Mouse (Mus musculus) kidney, postnatal 25 days (tissue): ENCODE measurements around the gene Ube2s.
"Not testable (repeated sequence)": the region's sequence is repeated elsewhere in the genome, so short reads cannot be mapped to it uniquely, and the experiment has no call there.

ENCODE experiments used
- DNase-seq, 2 experiments: peaks; one replicate each; pipeline ENCODE4 v3.0.0; 2021; ENCODE audit warnings: mixed read lengths in 2 of 2

Ube2s gene

DNA sequence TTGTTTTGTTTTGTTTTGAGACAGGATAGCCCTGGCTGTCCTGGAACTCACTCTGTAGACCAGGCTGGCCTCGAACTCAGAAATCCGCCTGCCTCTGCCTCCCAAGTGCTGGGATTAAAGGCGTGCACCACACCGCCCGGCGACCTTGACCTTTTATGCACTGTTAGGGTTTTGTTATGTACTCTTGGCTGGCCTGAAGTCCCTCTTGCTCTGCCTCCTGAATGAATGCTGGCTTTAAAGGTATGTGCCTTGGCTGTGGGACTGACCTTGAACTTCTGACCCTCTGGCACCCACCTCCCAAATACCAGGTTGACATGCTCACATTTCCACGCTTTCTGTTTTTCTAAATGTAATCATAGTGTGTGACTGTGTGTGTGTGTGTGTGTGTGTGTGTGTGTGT, 8.5 kb upstream of the Ube2s start:
- DNase-seq, result not testable (repeated sequence)

DNA sequence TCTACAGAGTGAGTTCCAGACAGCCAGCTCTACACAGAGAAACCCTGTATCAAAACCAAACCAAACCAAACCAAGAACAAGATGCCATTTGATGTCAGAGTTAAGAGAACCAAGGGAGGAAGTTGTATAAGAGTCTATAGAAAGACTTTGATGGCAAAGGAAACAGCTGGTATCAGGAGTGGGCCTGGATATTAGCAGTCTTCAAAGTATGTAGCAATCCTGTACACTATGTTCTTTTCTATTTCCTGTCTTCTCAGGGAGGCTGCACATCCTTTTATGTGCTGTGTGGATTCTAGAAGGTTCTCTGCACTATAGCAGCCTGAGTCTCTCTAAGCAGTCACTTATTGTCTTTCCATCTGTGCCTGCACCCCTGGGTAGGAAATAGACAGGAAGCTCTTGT, 4.2 kb upstream of the Ube2s start:
- DNase-seq, result no peak

DNA sequence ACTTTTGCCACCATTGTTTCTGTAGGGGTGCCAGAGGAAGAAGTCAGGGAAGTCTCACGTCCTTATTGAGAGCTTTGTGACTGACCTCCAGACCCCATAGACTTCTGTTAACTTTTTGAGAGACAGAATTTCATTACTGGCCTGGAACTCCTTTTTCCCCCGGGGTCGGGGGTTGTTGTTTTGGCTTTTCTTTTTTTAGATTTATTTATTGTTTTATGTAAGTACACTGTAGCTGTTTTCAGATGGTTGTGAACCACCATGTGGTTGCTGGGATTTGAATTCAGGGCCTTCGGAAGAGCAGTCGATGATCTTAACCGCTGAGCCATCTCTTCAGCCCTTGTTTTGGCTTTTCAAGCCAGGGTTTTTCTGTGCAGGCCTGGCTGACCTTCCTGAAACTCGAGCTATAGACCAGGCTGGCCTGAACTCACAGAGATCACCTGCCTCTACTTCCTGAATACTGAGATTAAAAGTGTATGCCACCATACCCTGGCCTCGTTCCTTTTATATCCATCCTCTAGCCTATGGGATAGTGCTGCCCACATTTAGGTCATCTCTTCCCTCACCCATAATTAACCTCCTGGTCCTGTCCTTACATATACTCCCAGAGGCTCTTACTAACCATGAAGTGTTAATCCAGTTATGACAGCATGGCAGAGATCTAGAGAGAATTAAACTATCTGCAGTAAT, 858 bp upstream of the Ube2s start:
- DNase-seq, result no peak

DNA sequence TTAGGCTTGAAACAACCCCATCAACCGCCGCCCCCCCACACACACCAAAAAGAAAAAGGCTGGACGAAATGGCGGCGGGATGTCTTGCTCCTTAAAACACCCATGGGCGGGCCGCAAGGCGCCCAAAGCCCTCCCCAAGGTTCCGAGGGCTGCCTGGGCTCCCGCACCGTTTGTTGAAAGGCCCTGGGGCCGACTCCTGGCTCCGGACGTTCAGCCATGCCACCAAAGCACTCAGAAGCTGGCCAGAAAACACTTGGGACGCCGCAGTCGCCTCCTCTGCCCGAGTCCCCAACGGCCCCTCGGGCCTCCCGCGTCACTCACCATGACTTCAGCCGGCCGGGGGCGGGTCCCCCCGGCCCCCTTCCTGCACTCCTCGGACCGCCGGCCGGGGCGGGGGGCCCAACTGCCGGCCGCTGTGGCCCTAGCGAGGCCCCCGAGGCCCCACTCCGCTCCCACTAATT, 518 bp downstream of the Ube2s start:
- DNase-seq, result peak; percentile 17 to 55

DNA sequence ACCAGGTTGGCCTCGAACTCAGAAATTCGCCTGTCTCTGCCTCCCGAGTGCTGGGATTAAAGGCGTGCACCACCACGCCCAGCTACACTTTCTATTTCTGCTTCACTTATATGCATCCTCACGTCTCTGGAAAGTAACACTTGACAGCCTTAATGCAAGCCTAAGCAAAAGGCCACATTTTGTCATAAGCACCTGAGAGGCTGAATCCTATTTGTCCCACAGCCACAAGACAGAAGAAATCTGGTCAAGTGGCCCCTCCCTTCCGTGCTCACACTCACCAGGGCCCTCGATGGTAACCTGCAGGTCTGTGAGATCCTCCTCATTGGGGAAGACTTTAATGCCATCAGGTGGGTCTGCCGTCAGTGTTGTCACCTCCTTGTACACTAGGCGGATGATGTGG, 1.3 kb downstream of the Ube2s start:
- DNase-seq, result not testable (repeated sequence)

DNA sequence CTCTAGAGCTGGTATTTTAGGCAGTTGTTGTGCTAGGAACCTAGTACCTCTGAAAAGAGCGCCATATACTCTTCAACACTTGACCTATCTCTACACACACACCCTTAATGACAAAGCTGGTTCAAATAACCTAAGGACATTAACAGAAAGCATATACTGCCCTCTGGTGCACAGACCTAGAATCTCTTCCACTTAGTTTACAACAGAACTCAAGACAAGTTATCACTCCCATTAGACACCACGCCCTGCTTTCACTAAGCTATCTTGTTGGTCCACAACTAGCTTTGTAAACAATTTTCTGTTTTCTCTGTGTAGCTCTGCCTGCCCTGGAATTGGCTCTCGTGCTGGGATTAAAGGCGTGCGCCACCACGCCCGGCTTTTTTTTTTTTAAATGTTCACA, 5.7 kb downstream of the Ube2s start:
- peak in 1 of 2 experiments; percentile 66 for DNase-seq

DNA sequence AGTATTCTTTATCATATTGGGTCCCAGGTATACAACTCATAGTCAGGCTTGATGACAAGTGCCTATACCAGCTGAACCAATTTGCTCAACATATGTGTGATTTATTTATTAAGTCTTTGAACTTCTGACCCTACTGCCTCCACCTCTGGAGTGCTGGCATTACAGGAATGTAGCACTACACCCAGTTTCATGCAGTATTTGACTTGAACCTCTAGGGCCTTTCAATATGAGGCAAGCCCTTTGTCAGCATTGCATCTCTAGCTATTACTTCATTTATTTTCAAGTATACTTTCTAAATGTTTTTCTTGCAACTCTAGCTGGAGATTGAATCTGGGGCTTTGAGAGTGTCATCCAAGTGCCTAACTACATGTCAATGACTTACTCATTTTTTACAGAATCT, 10.1 kb downstream of the Ube2s start:
- DNase-seq, result no peak

DNA sequence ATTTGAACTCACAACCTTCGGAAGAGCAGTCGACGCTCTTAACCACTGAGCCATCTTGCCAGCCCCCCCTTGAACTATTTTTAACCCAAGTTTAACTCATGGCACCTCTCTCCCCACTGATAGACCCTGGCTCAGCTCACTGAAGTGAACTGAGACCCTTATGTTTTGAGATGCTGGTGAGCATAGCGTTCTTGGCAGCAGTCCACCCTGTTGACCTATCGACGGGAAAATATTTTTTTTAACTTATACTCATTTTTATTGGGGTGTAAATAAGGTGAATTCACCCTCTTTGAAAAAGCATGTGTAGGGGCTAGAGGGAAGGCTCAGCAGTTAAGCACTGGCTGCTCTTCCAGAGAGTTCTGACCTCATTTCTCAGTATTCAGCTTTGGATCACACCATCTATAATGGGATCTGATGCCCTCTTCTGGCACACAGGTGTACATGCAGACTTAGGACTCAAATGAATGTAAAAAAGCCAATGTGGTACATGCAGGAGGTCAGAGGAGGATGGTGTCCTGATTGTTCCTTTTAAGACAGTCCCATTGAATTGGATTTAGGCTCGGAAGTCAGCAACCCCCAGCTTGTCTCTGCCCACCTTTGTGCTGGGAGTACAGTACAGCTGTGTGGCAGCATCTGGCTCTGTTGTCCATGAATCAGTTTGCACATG, 16.5 kb downstream of the Ube2s start:
- DNase-seq, result peak; percentile 20 to 45

DNA sequence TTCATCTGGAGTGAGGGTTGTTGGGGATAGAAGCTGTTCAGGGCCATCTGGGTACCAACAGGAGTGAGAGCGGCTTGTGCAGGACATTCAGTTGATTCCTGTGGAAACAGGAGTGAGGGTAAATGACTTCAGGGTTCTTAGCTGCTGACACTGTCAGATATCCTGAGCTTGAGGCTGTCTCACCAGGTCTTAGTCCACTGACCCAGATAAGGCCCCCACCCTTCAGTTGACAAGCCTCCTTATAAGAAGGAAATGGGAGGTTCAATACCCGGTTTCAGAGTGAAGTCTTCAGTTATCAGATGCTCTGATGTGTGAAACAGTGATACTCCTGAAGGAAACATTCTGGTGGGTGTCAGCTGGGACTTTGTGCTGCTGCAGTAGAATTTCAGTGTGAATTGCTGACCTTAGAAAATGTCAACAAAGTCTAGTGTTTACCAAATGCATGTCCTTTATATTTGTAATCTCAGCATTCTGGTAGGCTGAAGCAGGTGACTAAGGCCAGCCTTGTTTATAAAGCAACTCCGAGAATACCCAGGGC, 17.7 kb downstream of the Ube2s start:
- DNase-seq, result no peak

DNA sequence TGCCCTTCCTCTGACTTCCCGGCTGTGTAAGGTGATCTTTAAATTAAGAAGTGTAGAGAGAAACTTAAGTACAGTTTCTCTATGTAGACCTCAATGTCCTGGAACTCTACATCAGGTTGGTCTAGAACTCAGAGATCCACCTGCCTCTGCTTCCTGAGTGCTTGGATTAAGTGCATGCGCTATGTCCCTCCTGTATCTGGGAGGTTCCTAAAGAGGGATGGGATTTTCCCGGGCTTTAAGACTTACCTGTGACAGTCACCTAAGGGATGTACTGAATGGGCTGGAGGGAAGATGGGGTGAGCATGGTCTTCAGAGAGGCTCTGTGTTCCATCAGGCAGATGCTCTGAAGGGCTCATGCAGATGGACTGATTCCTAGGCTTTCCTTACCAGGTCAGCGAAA, 18.7 kb downstream of the Ube2s start:
- no peak for DNase-seq

DNA sequence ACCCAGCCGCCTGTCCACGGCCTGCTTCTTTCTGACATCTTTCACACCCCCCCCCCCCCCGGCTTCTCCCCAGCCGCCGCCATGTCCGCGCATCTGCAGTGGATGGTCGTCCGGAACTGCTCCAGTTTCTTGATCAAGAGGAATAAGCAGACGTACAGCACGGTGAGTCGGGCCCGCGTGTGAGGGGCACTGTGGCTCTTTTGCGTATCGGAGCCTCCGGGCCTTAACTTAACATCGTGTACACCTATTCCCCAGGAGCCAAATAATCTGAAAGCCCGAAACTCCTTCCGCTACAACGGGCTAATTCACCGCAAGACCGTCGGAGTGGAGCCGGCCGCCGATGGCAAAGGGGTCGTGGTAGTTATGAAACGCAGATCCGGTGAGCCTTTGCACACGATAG, 19.1 kb downstream of the Ube2s start:
- DNase-seq, result not testable (repeated sequence)

DNA sequence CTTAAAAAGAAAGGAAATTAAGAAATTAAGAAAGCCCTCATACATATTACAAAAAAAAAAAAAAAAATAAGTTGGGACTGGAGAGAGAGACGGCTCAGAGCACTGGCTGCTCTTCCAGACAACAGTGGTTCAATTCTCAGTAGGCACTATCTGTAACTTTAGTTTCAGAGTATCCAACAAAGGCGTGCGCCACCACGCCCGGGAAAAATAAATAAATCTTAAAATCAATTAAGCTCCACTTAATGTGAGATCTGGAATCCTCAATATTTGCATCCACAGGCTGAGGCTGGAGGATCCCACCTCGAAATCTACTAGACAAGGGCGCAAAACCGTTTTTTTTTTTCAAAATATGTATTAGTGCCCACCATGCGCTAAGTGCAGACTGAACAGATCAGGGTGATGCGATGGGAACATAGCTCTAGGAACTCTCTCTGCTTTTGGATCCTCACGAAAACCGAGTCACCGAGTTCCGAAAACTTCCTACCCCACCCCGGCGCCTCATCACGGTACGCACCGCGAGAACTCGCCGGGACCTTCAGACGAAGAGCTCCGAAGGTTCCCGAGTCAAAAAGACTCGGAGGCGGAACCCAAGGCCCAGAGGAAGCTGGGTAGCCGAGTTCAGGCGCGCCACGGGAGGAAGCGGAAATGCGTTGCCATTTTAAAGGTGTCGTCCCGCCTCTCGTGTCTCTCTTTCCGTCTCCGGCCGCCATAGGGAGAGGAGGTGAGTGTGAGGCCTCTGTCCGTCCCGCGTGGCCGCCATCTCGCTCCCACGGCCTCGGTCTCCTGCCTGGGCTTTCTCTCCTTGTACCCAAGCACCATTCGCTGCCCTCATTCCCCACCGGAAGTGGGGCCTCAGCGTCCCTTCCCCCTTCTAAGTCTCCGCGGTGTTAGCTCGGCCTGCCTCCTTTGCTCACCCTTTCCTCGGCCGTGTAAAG, 19.8 kb downstream of the Ube2s start, which contains the start of gene Rpl28:
TSS of gene Rpl28 (plus strand) at position 597 of the 935 bp plus-strand sequence.
- peak; percentile 96 to 98 for DNase-seq

DNA sequence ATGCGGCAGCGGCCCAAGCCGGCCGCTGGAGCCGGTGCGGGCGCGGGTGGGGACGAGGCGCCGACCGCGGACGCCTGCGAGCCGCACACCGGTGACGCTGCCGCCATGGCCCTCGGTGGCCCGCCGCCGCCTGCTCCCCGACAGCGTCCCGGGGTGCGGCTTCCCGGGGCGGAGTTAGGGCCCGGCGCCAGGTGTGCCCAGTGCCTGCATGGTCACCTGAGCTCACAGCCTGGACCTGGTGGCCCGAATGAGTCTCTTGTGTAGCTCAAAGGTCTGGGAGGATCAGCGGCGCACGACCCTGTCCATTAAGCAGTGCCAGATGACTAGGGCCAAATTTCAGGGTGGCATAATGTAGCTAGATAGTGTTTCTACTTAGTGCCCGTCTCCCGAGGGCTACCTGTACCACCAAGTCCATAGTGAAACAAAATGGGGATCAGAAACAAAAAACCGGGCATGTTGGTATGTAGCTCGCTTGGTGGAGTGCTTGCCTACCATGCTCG, 22.9 kb downstream of the Ube2s start, which contains the start of gene Tmem238:
TSS of gene Tmem238 (minus strand) at position 221 of the 500 bp plus-strand sequence.
- peak; percentile 88 to 94 for DNase-seq

DNA sequence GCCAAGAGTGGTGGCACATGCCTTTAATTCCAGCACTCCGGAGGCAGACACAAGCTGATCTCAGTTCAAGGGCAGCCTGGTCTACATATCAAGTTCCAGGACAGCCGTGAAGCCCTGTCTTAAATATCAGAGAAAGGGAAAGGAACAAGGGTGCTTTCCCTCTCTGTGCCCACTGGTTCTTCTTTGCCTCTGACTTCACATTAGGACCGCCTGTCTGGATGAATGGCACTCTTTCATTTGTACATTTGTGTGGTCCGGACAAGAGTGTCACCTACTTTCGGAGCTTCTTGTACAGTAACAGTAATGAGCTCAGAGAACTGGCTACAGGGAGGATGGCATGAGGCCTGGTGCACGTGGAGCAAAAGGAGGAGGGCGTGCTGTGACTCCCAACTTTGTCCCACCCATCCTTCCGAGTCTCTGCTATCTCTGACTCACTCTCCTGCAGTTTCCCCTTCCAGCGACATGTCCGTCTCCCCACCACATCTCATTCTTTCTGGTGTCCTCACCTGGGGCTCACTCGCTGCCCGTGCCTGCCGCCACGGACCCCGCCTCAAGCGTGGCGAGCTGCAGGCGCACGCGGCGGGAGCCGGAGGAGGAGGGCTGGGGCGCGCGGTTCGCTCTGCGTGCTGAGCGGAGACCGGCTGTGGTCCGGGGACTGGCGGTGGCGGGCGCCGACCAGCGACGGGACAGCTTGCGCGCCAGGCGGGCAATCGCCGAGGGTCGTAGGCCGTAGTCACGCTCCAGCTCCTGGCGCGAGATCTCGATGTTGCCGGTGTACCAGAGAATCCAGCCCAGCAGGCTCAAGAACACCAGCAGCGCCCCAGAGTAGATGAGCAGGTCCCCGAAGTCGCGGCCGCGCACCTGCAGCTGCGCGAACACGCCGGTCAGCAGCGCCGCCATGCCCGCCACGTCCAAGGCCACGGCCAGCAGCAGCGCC, 23.6 kb downstream of the Ube2s start:
- peak; percentile 63 to 81 for DNase-seq

DNA sequence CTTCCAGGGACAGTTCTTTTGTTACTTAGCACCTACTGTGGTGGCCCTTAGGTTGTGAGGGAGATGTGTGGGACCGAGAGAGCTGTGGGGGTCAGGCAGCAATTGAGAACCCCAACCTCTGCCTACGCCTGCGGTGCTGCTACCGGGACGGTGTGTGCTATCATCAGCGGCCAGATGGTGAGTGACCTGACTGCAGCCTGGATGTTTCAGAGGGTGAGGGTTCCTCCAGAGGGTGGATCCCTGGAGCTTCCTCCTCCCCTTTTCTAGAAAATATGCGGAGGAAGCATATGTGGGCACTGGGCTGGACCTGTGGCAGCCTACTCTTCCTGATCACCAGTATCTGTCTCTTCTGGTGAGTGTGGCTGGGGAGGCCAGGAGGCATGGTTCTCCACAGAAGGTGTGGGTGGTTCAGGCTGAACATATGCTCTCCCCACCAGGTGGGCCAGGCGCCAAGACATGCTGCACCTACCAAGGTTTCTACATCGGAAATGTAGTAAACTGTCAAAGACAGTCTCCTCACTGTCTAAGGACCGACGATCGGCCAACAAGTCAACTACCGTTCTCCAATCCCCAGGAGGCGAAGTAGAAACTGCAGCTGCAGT, 28.6 kb downstream of the Ube2s start:
- no peak for DNase-seq

DNA sequence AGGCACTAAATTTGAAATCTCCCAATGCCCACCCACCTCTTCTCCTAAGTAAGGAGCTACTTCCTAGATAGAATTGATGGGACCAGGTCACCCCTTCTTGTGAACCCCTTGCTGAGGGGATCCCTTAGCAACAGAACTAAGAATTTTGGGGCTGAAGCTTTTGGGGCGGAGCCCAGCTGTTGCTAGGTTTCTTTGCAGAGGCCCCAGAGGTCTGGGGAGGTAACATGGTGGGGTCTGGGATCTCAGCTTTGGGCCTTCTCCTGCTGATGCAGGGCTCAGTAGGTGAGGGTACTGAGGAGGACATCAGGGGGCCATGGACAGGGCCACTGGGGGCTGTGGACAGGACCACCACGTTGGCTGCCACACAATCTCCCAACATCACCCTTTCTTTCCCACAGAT, 29.6 kb downstream of the Ube2s start, which contains the start of the genes Il11 and Tmem190:
TSS of gene Il11 (minus strand) at position 101 of the 400 bp plus-strand sequence.
TSS of gene Tmem190 (plus strand) at position 179 of the 400 bp plus-strand sequence.
- DNase-seq, result no peak

DNA sequence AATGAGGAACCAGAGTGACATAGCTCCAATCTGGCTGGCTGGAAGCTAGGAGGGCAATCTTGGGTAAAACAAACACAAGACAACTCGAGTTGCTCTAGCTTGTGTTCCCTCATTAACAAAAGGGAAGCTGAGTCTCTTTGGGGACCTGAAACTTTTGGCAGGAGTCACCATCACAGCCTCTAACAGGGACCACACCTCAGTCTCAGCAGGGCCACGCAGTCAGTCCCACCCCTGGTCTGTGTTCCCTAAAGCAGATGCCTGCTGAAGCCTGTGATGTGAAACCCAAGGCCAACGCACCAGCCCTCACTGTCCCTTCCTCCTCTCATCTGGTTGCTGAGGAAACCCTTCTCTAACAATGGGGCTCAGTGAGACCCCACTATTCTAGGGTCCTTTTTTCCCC, 30.3 kb downstream of the Ube2s start:
- DNase-seq, result no peak

DNA sequence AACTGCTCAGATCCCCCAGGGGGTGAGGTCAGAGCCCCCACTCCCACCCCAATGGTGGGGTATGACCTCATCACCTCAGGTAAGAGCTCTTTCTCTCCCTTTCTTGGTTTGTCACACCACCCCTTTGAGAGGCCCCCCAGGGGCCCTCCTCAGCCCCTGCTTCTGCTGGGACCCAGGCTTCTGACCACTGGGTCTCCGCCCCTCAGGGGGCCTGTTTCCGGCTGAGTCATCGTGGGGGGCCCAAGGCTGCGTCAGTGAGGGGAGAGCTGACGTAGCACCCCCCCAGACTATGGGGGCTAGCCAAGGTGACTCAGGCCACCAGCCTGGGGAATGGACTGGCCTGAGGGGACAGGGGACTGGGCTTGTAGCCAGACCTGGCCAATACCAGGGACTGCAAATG, 32.5 kb downstream of the Ube2s start:
- DNase-seq, result no peak

DNA sequence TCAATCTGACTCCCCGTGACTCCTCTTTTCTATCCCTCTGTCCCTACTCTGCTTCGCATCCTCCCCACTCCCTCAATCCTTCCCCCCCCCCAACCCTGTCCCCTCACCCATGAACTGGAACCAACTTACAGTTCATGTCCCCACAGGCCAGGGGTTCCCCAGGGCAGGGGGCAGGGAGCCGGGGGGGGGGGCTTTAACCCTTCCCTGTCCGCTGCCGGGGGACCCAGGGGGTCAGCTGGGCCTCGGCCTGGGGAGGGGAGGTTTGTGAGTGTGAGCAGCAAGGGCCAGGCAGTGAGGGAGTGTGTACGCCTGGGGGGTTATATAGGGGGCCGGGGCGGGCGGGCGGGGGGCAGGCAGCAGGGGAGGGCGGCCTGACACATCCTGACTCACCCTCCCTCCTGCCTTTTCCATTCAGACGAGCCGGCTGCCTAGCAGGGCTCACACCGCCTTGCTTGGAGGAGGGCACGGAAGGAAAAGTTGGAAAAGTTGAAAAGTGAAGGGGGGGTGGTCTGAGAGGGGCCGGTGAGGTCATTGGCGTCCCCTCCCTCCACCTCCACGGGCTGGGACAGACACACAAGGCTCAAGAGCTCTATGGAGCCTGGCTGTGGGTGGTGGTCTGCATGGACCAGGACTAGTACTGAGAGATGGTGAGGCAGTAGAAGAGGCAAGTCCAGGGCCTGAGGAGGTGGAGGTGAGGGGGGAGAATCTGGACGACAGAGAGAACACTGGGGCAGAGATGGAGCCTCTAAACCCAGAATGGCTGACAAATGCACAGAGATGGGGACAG, 34.3 kb downstream of the Ube2s start:
- no peak for DNase-seq
